Mouse (Mus musculus) CD4-positive, CD25-positive, alpha-beta regulatory T cell, adult 2 months (primary cell): ENCODE data around the gene Leap2.
"Not testable (repeated sequence)": the region's sequence is repeated elsewhere in the genome, so short reads cannot be mapped to it uniquely, and the experiment has no call there.

Source experiments
- DNase-seq: peaks from one replicate; pipeline ENCODE4 v3.0.0-alpha.2; 2012; ENCODE audit warnings: low read depth, low spot score

Gene Leap2

DNA sequence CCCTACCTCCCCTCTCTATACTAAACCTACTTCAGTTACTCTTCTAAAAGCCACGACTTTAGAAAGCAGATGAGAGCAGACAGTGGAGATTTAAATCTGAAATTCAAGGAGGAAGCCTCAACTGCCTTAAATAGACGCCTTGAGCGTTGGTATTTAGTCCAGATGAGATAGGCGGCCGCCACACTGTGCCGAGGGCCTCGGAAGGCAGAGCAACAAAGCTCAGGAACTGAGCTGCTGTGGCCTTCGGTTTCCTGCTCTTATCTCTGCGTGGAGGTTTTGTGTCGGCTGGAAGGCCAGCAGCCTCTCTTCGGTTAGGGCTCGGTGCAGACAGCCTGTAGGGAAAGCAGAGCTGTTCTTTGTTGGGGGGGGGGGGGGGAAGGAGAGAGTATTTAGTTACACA lies 19.0 kb upstream of the Leap2 start:
- DNase-seq = peak; percentile 58

DNA sequence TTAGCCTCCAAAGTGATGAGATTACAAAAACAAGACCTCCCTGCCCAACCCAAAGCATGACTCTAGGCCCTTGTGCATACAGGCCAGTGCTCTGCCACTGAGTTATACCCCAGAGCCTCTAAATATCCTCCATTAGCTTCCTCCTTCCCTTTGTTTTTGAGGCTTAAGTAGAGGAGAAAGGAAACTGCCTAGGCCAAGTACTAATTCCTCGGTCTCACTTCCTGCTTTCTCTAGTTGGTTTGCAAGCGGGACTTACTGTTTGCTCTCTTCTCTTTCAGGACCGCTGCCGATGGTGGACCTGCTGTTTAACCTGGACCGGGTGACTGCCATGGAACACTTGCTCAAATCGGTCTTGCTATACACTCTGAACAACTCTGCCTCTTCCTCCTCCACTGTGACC lies 13.4 kb upstream of the Leap2 start:
- no peak for DNase-seq

DNA sequence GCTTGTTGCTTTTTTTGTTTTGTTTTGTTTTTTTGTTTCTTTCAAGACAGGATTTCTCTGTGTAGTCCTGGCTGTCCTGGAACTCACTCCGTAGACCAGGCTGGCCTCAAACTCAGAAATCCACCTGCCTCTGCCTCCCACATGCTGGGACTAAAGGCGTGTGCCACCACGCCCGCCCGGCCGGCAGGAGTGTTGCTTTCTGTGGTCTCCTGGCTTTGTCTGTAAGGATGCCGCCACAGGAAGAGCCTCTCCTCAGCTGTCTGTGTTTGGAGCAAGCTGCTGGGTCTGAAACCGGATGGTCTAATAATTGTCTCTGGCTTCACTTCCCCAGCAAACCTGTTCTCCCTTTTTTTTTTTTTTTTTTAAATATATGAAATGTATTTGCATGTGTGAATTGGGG lies 12.5 kb upstream of the Leap2 start:
- no peak for DNase-seq

DNA sequence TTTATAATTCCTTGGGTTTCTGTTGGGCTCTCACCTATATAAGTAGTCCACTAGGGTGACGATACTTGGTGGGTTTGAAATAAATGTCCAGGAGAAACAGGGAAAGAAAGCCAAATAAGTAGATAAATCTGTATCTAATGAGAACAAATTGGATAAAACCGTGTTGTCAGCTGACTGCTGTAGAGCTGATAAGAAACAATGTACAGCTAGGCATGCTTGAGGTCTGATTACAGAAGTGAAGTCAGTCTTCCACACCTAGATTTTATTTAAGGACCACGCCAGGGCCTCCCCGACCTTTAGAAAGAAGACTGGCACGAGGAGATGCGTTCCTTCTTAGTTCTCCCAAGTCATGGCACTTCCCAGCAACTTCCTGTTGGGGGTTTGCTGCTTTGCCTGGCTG lies 10.1 kb upstream of the Leap2 start:
- DNase-seq = no peak

DNA sequence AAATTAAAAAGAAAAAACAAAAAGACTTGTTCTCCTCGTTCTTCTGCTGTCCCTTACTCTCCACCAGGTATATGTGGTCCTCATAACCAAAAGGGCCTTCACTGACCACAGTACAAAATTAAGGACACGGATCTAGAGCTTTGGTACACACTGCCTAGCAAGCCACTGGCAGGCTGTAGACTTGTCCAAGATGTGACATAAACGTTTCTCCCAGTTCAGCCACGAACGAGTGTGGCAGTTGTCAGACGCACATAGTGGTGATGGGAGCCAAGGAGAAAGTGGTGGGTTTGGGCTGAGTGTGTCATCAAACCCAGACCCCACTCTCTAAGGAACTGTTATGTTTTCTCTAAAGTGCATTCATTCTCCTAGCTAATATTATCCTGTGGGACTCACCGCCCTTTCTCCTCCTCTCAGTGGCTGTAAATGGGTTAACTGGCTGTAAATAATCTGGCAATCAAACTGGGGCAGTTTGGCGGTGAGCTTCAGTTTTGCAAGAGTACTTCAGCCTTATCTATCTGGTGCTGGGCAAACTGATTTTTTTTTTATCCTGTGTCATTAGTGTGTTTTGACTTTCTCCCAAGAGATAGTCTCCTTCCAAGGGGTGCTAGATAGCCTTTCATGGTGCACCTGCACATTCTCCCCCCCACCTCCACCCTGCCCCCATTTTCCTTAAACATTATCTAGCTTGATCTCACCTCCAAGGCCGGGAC lies 8.5 kb upstream of the Leap2 start:
- DNase-seq = no peak

DNA sequence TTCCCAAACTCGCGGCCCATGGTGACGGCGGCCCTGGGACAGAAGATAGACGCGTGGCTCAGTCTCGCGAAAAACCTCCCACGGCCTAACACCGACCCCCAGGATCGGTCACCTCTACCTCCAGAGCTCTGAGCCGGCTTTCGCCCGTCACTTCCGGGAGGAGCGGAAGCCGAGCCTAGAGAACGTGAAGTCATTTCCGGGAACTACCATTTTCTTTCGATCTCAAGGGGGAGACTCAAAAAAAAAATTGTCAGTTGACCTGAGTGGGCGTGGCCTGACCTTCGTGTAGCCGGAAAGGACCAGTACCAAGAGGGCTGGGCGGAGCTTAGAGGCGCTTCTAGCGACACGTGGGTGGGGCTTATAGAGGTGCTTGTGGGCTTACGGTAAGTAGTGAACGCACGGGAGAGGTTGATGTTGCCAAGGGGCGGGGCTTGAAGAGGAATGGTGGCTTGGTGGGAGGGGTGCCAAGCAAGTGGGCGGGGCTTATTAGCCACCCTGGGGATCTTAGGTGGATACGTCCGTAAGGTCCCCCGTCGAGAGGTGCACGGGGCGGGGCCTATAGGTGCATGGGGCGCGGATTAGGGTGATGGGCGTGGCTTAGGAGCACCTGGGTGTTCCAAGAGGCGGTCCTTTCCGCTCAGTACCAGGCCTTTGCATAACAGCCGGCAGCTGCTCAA lies 7.8 kb upstream of the Leap2 start, which contains the start of the genes Uqcrq and Gdf9:
Gene Uqcrq (minus strand): TSS at position 162 of the 677 bp plus-strand sequence.
Gene Gdf9 (plus strand): TSS at position 354 of the 677 bp plus-strand sequence.
- peak; percentile 99 for DNase-seq

DNA sequence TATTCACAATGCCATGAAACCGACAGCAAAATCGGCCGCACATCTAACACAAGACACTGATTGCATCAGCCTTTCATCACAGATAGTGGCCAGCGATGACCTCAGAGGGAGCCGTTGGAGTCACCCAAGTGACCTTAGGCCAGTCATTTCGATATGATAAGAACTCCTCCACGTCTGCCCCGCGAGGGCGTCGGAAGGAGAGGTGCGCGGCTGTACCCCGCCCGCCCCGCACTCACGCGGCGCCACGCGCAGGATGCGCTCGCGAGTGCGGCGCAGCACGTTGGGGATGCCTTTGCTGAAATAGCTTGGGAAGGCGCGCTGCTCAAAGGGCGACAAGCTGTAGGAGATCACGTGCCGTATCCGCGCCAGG lies 7.3 kb upstream of the Leap2 start:
- no peak for DNase-seq

DNA sequence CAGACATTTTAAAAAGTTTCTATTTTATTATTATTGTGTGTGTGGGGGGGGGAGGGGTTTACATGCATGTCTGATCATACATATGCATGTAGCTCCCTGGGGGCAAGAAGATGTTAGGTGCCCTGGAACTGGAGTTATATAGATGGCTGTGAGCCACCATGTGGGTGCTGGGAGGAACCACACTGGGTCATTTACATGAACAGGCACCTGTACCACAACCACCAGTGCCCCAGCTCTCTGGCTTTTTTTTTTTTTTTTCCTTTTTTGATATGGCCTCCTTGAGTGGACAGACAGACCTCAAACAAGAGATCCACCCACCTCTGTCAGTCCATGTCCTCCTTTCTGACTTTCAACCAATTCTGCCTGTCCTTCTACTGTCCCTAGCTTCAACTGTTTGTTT lies 6.2 kb upstream of the Leap2 start:
- no peak for DNase-seq

DNA sequence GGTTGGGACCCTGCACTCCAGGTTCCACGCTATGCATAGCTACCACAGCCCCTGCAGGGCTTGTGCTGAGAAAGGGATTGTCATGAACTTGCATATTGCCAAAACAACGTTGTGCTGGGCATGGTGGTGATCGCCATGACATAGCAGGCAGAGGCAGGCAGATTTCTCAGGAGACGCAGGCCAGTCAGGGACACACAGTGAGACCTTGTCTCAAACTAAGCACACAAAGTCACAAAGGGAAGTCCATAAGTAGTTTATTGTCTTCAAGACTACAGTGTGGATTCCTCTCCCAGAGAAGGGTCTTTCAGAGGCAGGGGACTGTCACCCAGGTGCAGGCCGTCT lies 5.7 kb upstream of the Leap2 start:
- no peak for DNase-seq

DNA sequence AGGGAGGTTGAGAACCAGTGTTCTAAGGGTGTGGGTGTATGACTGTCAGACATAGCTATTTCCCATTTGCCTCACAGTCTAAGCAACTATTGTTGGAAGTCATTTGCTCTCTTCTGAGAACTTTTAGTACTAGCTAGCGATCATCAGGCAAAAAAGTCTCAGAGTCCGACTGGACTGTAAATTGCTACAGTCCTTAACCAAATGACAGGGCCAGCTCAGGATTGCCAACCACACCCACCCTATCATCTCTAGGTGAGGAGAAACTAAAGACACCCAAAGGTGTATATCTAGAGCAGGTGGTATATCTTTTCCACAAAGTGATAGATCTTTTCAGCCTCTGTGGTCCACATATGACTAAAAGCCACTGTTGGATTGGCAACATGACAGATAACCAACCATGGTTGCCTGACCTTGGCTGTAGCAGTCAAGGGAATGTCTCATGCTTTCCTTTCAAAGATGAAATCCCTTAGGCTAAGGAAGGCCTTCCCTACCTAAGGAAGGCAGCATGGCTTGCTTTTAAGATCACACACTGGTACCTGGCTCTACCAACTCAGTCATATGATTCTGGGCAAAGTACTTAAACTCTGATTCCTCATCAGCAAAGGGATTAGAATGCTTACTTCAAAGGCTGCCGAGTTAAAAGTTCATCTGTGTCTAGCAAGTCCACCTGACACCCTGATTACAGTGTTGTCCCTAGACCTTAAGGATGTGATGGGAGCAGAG lies 5.2 kb upstream of the Leap2 start:
- no peak for DNase-seq

DNA sequence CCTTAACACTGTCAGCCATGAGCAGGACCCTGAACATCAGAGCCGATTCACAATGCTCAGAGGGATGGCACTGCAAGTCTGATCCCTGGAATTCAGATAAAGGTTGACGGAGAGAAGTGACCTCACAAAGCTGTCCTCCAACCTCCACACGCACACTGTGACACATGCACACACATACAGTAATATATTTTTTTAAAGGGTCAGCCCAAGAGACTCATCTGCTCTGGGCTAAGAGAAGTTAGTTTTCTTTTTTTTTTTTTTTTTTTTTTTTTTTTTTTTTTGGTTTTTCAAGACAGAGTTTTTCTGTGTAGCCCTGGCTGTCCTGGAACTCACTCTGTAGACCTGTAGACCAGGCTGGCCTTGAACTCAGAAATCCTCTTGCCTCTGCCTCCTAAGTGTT lies 3.9 kb upstream of the Leap2 start:
- not testable (repeated sequence) for DNase-seq

DNA sequence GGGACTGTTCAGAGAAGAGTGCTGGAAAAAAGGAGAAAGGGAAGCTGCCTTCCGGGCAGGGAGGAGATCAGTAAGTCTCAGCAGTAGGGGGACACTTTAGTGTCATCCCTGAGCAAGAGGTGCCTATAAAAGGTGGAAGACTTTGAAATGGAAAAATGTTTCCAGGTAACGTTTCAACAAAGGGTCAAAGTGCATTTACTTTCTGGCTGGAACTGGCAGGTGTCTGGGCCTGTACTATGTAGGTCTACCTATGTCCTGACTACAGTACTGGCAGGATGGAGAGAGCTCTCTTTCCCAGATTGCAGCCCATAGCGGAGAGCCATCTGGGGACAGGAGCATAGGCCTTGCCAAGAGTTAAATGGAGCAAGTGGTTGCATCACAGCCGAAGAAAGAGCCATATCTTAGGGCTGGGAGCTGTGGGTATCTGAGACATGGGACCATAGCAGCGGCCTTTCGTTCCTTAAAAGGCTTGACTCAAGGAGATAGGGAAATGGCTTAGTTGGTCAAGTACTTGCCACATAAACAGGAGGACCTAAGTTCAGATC lies 2.8 kb upstream of the Leap2 start:
- no peak for DNase-seq

DNA sequence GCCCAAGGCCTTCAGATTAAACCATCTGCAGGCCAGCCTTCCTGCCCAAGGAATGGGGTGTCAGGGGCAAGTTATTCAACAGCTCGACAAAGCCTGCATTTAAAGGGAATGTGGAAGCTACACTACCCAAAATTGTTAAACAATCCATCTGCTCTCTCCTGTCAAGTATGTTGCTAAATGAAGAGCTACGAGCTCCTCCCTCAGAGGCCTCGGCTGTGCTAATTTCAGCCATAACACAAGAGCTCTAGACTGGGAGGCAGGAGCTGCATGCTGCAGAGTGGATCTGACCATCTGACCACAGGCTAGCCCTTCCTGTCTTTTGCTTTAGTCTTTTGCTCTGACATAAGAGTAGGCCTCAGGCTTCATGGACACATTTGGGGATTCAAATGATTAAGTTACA lies 2.3 kb upstream of the Leap2 start:
- DNase-seq = no peak

DNA sequence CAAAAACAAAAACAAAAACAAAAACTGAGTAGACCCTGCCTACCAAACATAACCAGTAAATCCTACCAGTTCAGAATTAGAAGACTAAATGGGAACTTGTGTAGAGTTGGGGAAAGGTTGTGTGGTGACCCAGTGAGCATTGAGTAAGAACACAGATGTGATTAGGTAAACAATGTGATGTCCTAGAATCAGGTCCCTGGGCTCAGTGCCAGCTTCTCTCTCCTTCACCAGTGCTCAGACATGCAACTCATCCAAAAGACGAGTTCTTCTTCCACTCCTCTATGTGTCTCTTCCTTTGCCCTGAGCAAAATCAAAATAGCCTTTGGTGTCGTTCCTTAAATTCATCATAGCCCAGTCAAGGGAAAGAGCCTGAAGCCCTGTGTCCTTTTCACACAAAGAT lies 1.9 kb upstream of the Leap2 start:
- no peak for DNase-seq

DNA sequence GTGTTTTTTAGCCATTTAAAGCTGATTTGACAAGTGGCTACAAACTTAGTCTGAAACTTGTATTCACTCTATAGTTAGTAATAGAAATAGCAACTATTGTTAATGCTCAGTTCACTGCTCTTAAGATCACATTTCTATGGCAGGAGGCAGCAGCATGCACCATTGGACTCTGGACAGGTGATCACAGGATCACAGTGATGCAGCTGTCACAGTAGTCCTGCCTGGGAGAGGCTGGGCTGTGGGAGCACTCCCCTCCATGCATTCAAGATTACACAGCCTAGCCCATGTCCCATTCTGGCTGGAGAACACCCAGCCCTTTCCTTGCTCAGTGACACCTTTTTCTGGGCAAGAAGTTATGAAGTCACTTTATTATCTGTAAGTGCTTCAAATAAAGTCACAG lies 4.9 kb downstream of the Leap2 start:
- no peak for DNase-seq

DNA sequence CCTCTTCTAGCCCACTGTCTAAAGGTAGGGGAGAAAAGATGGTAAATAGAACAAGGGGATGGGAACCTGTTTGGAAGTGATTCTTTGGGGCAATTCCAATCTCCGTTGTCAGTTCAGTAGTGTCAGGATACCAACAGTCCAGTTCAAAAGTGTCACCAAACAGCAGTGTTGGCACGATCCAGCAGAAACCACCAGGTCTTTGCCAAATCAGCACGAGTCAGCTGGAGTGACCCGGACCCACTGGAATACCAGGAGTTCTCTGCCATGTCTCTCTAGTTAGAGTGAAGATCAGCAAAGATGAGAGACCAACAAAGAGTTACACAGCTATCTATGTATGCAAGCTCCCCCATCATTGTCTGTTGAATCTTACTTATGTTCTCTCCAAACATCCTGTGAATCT lies 9.1 kb downstream of the Leap2 start:
- DNase-seq = no peak

DNA sequence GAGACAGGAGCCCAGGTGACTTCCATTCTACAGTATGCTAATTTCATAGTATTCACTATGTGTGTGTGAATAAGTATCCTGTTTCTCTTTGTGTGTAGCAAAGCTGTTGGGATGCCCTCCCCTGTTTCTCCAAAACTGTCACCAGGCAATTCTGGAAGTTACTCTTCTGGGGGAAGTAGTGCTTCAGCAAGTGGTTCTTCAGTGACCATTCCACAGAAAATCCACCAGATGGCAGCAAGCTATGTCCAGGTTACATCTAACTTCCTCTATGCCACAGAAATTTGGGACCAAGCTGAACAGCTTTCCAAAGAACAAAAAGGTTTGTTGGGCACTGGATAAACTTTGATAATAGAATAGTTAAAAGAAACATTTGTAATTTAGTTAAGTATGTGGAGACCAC lies 11.2 kb downstream of the Leap2 start:
- DNase-seq = peak; percentile 38

DNA sequence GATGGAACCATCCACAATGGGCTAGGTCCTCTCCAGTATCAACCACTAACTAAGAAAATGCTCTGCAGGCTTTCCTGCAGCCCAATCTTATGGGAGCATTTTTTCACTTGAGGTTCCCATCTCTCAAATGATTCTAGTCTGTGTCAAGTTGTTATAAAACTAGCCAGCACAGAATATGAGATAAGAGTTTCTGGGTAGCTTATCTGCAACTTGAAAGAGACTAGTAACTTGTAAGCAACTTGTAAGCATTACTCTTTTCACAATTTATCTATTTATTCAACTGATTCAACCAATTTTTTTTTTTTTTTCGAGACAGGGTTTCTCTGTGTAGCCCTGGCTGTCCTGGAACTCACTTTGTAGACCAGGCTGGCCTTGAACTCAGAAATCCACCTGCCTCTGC lies 19.3 kb downstream of the Leap2 start:
- DNase-seq = no peak

DNA sequence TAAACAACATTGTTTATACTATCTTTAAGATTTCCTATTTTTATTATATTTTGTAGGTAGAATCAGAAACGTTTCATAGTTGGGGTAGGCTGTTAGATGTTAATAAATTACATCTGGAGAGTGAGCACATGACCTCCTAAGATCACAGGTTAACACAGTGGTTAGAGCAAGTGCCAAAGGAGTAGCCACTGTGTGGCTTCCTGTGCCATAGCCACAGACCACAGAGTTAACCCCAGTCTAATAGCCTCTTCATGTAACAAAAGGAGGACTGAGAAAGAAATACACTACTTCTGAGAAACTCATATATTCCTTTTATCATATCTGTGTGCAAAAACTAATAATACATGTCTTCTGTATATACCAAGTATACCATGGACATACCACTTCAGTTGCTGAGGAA lies 29.1 kb downstream of the Leap2 start:
- no peak for DNase-seq

DNA sequence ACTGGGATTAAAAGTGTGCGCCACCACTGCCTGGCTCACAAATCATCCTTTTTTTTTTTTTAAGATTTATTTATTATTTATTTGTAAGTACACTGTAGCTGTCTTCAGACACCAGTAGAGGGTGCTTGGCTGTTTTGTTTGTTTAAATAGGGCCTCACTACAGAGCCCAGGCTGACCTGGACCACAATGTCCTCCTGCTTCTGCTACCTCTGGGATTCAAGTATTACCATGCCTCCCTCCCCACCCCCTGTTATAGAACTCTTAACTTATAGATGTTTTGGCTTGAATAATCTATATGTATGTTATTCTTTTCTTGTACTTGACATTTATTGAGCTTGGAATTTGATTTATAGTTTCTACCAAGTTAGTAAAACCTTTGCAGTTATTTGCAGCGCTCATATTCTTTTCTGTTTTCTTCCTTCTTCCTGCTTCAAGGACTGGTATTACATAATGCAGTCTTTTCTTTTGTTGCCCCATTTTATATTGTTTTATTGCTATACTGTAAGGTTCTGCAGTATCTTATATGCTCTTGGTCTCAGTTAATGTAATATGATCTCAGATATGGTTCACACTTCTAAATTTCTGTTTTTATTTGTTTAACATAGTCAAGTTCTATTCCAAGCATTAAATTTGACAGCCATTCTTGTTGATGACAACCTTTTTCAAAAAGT lies 39.1 kb downstream of the Leap2 start:
- no peak for DNase-seq

DNA sequence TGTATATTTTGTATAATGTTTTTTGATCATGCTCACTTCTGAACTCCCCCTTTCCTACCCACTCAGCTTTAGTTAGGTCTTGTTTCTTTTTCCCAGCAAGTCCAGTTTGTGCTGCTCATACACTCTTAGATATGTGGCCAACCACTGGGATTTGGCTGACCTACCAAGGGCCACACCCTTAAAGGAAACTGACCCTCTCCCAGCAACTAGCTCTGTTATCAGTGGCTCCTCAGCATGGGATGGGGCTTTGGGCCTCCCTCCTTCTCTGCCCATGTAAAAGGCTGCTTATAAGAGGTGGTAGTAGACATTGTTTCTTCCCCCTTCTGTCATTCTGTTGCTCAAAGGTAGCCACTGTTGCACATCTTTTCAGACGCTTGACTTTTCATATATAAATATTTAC lies 44.1 kb downstream of the Leap2 start:
- no peak for DNase-seq
